Mouse (Mus musculus) heart, postnatal 0 days (tissue): ENCODE data around the gene Nup50. TPM values are rescaled to one million over a fixed set of nuclear protein-coding genes. Genes with fewer than 3 reads are reported as not detected.
"Not testable (repeated sequence)": the region's sequence is repeated elsewhere in the genome, so short reads cannot be mapped to it uniquely, and the experiment has no call there.

Source experiments
- ATAC-seq: fragments of 200-750 bp; cut with Nextera tagmentation; 2 replicates; pipeline ENCODE4 v1.8.0; 2017; ENCODE audit warnings: low read depth, moderate number of reproducible peaks, moderate library complexity; ENCODE audit not compliant: insufficient read depth
- DNase-seq: peaks from one replicate; pipeline ENCODE4 v3.0.0-alpha.2; 2016; ENCODE audit warnings: low spot score
- H3K27ac ChIP-seq: fragments of 300-500 bp; sonication (generic); 2 replicates; pipeline ENCODE4 v1.5.1; 2014; ENCODE audit warnings: low read depth, mild to moderate bottlenecking
- H3K27me3 ChIP-seq: fragments of 300-500 bp; sonication (generic); 2 replicates; pipeline ENCODE4 v1.6.1; 2014; ENCODE audit warnings: low read length, mixed read lengths; ENCODE audit not compliant: control insufficient read depth, insufficient read depth
- H3K36me3 ChIP-seq: fragments of 300-500 bp; sonication (generic); replicated peaks from 2 replicates; pipeline ENCODE4 v1.6.1; 2014; ENCODE audit warnings: low read length, mixed read lengths; ENCODE audit not compliant: control insufficient read depth, insufficient read depth
- H3K4me1 ChIP-seq: fragments of 300-500 bp; sonication (generic); 2 replicates; pipeline ENCODE4 v1.6.1; 2014; ENCODE audit warnings: antibody characterized with exemption; ENCODE audit not compliant: control insufficient read depth, insufficient read depth
- H3K4me2 ChIP-seq: fragments of 300-500 bp; sonication (generic); 2 replicates; pipeline ENCODE4 v1.6.1; 2014; ENCODE audit warnings: low read depth, mild to moderate bottlenecking, low read length, moderate library complexity
- H3K4me3 ChIP-seq: fragments of 300-500 bp; sonication (generic); 2 replicates; pipeline ENCODE4 v1.5.1; 2014; ENCODE audit warnings: low read depth, low read length
- H3K9ac ChIP-seq: fragments of 300-500 bp; sonication (generic); replicated peaks from 2 replicates; pipeline ENCODE4 v1.6.1; 2014; ENCODE audit warnings: low read depth, low read length, mixed read lengths
- H3K9me3 ChIP-seq: fragments of 300-500 bp; sonication (generic); replicated peaks from 2 replicates; pipeline ENCODE4 v1.6.1; 2016; ENCODE audit warnings: low read length; ENCODE audit not compliant: control insufficient read depth
- CTCF ChIP-seq: IDR thresholded peaks from 2 replicates; pipeline ENCODE4 v1.5.1; 2016; ENCODE audit warnings: antibody characterized with exemption, control low read depth, low read depth
- EP300 ChIP-seq: IDR thresholded peaks from 2 replicates; pipeline ENCODE4 v1.6.1; 2016; ENCODE audit warnings: antibody characterized with exemption, low read depth
- WGBS: fragments of 180-500 bp; shearing (Covaris S2); extraction: QIAGEN DNeasy Blood & Tissue Kit; methylation state at CpG from one replicate; pipeline ENCODE4 v1.1.7; 2014; 5-methylcytosine and 5-hydroxymethylcytosine counted together
- polyA plus RNA-seq: library from polyadenylated mRNA; unstranded; fragments of >200 nt; fragmentation: Nextera tagmentation; extraction: Ambion mirVana; gene quantifications from 2 replicates; pipeline ENCODE4 v1.2.1, GENCODE M21; 2015
- total RNA-seq: library from RNA; depleted of rRNA; stranded (reverse); fragments of >200 nt; gene quantifications from 2 replicates; pipeline ENCODE4 v1.2.3, GENCODE M21; 2014; ENCODE audit warnings: low replicate concordance

The Nup50 gene
- total and polyA plus RNA-seq, 2 experiments from 2014 or later = 11.4 to 11.8 TPM

- Histone ChIP-seq H3K9ac (no peak overlapping the region), H3K9me3 (no peaks in the 10 kb centered on the region), H3K4me3 (no peak overlapping the region), H3K4me2 (no peak overlapping the region), H3K27me3 (no peaks in the 10 kb centered on the region), H3K27ac (no peak overlapping the region), H3K36me3 (no peaks in the 10 kb centered on the region), H3K4me1 (no peaks in the 10 kb centered on the region)
- DNase-seq = peak; percentile 76
- 2% methylated on average over 3 of the region's 3 CpGs for WGBS
- ATAC-seq = no peak
- TF ChIP-seq EP300 = no peak
- peak; percentile 92 for TF ChIP-seq CTCF
Observed at GRCm38 (mm10) chr15:84891658-84892057, 31.6 kb upstream of the Nup50 start.

DNA sequence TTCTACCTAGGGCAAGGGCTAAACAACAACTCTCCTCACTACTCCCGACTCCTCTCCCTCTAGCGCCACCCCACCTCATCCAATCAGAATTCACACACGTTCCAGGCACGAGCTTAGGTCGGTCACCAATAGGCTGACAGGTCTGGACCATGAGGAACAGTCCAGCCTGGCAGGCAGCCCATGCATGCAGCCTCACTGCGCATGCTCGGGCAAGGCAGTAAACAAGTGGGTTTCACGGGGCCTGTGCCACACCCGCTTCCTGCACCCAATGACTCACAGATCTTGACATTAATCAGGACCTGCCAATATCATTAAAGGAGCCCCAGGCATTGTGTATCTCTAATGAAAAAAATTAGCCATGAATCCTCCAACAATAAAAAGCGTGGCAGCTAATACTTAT lies 27.0 kb upstream of the Nup50 start:
- H3K9ac ChIP-seq, H3K4me3 ChIP-seq, H3K4me1 ChIP-seq, H3K27me3 ChIP-seq, H3K27ac ChIP-seq, ATAC-seq, H3K4me2 ChIP-seq, H3K9me3 ChIP-seq, DNase-seq, H3K36me3 ChIP-seq: not testable (repeated sequence)
- WGBS = 62% methylated on average over 10 of the region's 10 CpGs

- no peak for DNase-seq
- Histone ChIP-seq H3K27me3 (no peaks in the 10 kb centered on the region), H3K4me3 (no peak overlapping the region), H3K36me3 (no peaks in the 10 kb centered on the region), H3K9ac (no peak overlapping the region), H3K4me1 (0 out of 2 replicates have a peak, but pooled peaks cover 5% of the 10 kb centered on the region), H3K27ac (no peak overlapping the region), H3K9me3 (no peaks in the 10 kb centered on the region), H3K4me2 (no peak overlapping the region)
- WGBS = 72% methylated on average over 1 of the region's 1 CpGs
- no peak for ATAC-seq
- TF ChIP-seq EP300 (no peak), CTCF (no peak)
Observed at GRCm38 (mm10) chr15:84896664-84897063, 26.5 kb upstream of the Nup50 start.

GRCm38 (mm10) chr15:84898077-84898476 lies 25.1 kb upstream of the Nup50 start:
- no peak overlapping the region for H3K4me2 ChIP-seq
- no peak for TF ChIP-seq CTCF
- TF ChIP-seq EP300 = no peak
- 9% methylated on average over 7 of the region's 7 CpGs for WGBS
- no peak for ATAC-seq
- no peaks in the 10 kb centered on the region for H3K27me3 ChIP-seq
- H3K4me1 ChIP-seq = 0 out of 2 replicates have a peak, but pooled peaks cover 5% of the 10 kb centered on the region
- no peak overlapping the region for H3K27ac ChIP-seq
- peak; percentile 6 for DNase-seq
- no peaks in the 10 kb centered on the region for H3K9me3 ChIP-seq
- H3K4me3 ChIP-seq = no peak overlapping the region
- H3K36me3 ChIP-seq = no peaks in the 10 kb centered on the region
- no peak overlapping the region for H3K9ac ChIP-seq

DNA sequence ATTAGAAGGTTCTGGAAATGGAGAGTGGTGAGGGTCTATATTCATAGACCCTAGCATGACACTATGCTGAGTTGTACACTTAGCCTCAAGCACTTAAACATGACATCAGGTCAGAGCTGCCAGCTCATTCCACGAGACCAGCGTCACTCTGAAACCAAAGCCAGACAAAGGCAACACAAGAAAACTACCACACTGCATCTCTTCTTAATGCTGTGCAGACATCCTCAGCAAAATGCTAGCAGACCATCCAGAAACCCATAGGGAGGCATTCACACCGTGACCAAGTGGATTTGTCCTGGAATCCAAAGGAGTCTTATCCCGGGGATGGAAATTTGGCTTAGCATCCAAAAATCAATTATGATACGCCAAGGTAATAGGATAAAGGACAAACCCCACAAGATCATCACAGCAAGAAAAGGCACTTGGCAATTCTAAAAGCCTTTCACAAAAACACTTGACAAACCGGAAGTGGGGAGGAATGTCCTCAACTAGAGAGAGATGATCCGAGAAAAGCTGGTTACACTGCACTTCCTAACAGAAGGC lies 19.3 kb upstream of the Nup50 start:
- ATAC-seq (no peak), DNase-seq (no peak)
- WGBS = 66% methylated on average over 7 of the region's 7 CpGs
- Histone ChIP-seq H3K36me3 (no peaks in the 10 kb centered on the region), H3K9me3 (no peaks in the 10 kb centered on the region), H3K4me2 (no peak overlapping the region), H3K4me1 (no peaks in the 10 kb centered on the region), H3K27me3 (no peaks in the 10 kb centered on the region), H3K27ac (no peak overlapping the region), H3K9ac (no peak overlapping the region), H3K4me3 (no peak overlapping the region)
- TF ChIP-seq CTCF = no peak

- DNase-seq (no peak), ATAC-seq (no peak)
- no peak for TF ChIP-seq CTCF
- no peak for TF ChIP-seq EP300
- Histone ChIP-seq H3K4me2 (no peak overlapping the region), H3K4me1 (no peaks in the 10 kb centered on the region), H3K9ac (no peak overlapping the region), H3K27me3 (no peaks in the 10 kb centered on the region), H3K36me3 (no peaks in the 10 kb centered on the region), H3K27ac (no peak overlapping the region), H3K9me3 (0 out of 2 replicates have a peak, but pooled peaks cover 5% of the 10 kb centered on the region), H3K4me3 (no peak overlapping the region)
- 86% methylated on average over 3 of the region's 3 CpGs for WGBS
Observed at GRCm38 (mm10) chr15:84913201-84913600, 10.0 kb upstream of the Nup50 start.
